Mouse (Mus musculus): ENCODE measurements around the gene Dph5. TPM values are rescaled to one million over a fixed set of nuclear protein-coding genes. Genes with fewer than 3 reads are reported as not detected.
"Not testable (repeated sequence)": the region's sequence is repeated elsewhere in the genome, so short reads cannot be mapped to it uniquely, and the experiment has no call there.

The Dph5 gene
- total RNA-seq, 2 experiments from 2014 or later, result 6.1 to 6.4 TPM

DNA sequence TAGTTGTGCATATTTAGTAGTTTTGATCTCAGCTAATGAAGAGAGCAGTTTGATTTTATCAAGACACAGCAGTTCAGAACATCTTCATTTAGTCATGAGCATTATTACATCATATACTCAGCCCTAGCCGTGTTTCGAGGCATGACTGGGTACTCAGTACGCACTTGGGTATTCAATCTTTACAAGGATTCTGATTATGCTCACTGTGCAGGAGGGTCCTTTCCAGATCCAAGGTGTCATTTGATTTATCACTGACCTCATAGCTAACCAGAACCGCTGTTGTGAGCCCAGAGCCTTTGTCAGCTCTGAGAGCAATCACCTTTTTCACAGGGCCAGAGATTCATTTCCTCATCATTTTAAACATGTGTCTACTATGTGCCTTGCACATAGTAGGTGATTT lies 17.9 kb downstream of the Dph5 start:
- no peak for DNase-seq
- intact Hi-C loops (cut with DNase I), result no loop called here

DNA sequence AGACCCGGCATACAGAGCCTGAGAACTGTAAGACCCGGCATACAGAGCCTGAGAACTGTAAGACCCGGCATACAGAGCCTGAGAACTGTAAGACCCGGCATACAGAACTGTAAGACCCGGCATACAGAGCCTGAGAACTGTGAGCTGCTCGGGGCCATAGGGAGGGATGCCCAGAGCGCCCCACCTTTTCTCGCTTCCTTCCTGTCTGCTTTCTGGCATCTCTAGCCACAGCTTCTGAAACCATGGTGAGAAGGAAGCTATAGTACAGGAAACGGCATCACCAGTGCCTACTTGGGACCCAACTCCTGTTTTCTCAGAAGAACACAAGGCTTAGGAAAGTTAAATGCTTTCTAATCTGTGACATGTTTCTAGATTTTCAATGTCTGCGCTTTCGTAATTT lies 19.8 kb downstream of the Dph5 start:
- H3K4me3 ChIP-seq; H3K27ac ChIP-seq; DNase-seq; intact Hi-C loops (cut with DNase I): not testable (repeated sequence)

More for the DNA sequence above, 17.9 kb downstream of the Dph5 start:
- no peak overlapping the region for H3K4me3 ChIP-seq
- H3K27ac ChIP-seq, result no peak overlapping the region
- TF ChIP-seq CTCF (IDR thresholded peaks at IDR 0.05), result no peak

DNA sequence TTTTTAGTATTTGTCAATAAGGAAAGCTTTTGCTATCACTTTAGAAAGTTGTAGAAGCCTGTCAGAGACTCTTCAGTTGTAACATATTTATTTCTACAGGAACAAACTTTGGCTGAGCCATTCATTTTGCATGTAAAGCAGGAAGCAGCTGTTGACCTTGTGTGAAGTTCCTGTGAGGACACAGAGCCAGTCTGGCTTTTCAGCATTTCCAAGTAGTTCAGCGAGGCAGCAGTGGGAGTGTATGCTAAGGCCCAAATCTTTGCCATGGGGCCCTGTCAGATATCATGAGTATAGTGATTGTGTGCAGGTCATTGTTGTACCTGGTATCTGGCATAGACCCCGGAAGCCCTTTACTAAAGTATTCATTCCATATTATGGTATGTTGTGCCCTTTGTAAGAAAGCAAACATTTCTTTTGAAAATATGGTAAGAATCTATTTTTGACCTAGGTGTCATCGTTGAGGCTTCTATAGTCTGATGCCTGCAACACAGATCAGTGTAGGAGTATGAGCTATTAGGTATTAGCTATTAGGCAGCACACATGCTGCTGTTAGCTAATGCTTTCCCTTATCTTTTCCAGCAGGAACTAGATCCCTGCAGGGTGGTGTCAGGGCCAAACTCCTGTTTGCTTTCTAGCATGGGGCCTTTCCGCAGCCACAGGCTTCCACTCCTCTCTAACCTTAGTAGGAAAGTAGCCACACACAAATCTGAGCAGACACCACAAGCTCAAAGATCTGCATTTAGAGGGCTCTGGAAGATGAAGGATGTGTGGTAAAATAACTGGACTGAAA lies 37.0 kb downstream of the Dph5 start:
- peak overlapping the region; percentile 48; the same call in 1 of the 2 replicates for H3K27ac ChIP-seq
- intact Hi-C loops (cut with DNase I), result no loop called here
- no peak for TF ChIP-seq CTCF (IDR thresholded peaks at IDR 0.05)

DNA sequence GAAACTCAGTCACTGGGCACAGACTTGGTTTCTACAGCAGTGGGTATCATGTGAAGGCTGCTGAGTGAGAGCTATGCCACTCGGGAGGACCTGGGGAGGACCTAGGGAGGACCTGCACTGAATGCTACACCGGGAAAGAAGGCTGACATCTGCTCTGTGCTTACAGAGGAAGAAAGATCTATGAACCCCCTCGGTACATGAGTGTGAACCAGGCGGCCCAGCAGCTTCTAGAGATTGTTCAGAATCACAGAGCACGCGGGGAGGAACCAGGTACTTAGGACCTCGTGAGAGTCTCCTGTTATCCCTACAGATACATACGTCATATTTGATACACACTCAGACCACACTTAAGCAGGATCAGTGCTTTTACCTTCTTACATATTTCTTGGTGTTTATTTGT lies 38.9 kb downstream of the Dph5 start:
- no peak for DNase-seq
- Histone ChIP-seq H3K4me3 (no peak overlapping the region), H3K27ac (no peak overlapping the region)
- no peak for TF ChIP-seq CTCF (IDR thresholded peaks at IDR 0.05)
- intact Hi-C loops (cut with DNase I), result no loop called here

More for the DNA sequence above, 37.0 kb downstream of the Dph5 start:
- H3K4me3 ChIP-seq, result no peak overlapping the region
- DNase-seq, result no peak

DNA sequence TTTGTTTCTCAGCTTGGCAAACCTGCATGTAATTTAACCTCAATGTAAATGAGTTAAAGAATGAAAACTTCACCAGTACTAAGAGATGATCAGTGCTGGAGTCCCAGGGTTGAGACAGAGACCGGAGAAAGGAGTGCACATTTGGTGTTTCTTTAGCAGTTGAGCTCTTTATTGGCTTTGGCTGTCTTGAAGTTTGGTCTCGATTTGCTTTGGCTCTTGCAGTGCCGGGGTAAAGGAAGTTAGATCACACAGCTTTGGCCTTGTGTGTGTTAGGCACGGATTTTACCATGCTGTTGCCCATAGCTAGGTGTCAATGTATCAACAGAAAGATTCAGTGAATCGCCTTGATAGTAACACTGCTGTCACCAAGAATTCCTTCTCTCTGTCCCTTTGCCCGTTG lies 44.1 kb downstream of the Dph5 start:
- no peak overlapping the region for H3K27ac ChIP-seq
- DNase-seq, result no peak
- H3K4me3 ChIP-seq, result no peak overlapping the region
- intact Hi-C loops (cut with DNase I), result no loop called here
- TF ChIP-seq CTCF (IDR thresholded peaks at IDR 0.05), result no peak

DNA sequence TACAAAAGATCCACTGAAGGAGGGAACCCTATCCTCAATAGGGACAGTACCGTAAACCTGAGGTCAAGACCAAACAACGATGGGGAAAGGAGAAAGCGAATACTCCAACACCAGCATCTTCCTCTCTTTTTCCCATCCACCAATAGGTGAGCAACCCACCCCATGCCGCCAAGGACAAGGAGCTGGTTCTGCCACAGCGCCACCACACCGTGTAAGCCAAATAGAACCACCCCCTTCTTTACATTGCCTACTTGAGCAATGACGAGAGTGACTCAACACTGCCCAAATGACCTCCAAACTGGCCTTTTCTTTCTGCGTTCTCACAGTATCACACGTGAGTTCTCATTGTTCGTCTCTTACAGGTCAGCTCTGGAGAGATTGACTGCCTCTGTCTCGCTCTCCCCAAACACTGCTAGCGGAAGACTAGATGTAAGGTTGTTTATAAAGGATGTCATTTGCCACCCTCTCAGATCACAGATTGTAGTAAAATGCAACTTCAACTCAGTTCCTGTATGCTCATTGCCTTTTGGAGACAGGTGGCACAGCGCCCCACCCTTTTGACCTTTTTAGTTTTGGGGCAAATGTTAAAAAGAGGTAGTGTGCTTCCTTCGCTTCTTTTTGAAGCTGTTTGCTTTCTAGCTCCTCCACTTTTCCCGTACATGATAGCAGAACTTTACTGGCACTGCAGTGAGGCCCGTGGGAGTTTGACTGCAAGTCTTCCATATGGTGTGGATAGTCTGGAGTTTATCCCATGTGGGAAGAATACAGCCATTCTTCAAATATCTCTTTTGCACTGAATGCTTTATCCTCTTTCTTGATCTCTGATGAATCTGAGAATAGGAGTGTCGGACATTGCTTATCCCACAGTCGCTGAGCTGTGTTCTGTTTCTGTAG lies 45.9 kb downstream of the Dph5 start:
- Histone ChIP-seq H3K4me3 (no peak overlapping the region), H3K27ac (no peak overlapping the region)
- no peak for TF ChIP-seq CTCF (IDR thresholded peaks at IDR 0.05)
- DNase-seq, result no peak
- intact Hi-C loops (cut with DNase I), result no loop called here

DNA sequence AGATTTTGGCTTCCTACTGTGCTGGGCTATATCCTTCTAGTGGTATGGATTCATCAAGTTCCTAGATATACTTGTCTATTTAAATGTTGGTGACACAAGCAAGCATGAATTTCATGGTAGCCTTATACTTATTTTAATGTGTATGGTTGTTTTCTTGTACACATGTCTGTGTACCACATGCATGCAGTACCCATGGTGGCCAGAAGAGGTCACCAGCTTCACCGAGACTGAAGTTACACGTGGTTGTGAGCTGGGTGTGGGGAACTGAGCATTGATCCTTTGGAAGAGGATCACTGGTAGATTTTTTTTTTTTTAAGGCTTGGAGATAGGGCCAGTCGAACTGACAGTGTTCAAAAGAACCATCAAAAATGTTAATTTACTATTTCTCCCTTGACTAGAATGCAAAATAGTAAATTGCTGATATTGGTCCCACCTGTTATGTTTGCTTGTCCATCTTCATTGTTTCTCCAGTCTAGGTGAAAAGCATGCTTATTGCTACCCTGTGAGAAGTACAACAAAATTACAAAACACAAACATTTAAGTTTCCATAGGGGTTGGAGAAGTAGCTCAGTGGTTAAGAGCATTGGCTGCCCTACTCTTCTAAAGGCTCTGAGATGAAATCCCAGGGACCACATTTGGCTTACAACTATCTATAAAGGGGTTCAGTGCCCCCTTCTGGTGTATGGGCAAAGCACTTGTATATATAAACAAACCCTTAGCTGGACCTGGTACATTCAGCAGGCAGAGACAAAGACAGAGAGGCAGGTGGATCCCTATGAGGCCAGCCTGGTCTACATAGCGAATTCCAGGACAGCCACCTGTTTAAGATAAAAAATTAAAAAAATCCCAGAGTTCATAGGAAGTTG lies 49.3 kb downstream of the Dph5 start:
- H3K27ac ChIP-seq, result no peak overlapping the region
- peak; percentile 67 for DNase-seq
- peak; percentile 84 for TF ChIP-seq CTCF (IDR thresholded peaks at IDR 0.05)
- H3K4me3 ChIP-seq, result no peak overlapping the region
- intact Hi-C loops (cut with DNase I), result loop anchor here (2.0 kb wide), 1 partner anchor 40 kb away; no protein-coding TSS in a partner anchor

DNA sequence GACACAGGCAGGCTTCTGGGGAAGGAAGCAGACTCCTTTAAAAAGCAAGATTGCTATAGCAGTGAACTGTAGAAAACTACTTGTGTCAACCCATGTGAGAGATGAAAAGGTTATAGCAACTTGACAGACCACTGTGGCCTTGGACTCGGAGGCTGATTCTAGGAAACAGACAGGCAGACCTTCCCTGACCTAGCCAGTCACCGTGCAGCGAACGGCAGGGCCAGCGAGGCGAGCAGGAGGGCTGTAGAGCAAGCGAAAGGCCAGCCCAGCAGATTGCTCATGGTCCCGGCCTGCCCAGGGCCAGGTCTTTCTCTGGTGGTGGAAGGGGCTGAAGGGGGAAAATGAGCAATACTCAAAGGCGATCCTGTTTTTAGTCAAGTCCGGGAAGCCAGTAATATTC lies 50.2 kb downstream of the Dph5 start:
- intact Hi-C loops (cut with DNase I), result loop anchor here (2.0 kb wide), 1 partner anchor 39 kb away; no protein-coding TSS in a partner anchor
- Histone ChIP-seq H3K4me3 (no peak overlapping the region), H3K27ac (no peak overlapping the region)
- TF ChIP-seq CTCF (IDR thresholded peaks at IDR 0.05), result no peak
- DNase-seq, result no peak

DNA sequence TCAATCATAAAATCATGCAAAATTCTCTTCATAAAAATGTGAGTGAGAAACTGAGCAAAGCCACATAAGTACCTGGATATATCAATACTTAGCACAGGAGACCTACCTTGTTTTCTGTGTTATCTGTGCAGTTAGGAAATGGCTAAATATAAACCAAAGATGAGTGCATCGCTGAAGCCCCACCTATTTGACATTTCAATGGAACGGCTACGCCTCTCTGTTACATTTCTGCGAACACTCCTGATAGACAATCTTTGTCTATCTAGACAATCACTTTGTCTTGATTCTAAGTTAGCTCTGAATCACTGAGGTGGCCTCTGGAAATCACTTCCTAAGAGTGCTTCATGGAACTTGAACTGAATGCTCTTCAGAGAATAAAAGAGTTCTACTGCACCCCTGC lies 52.9 kb downstream of the Dph5 start:
- Histone ChIP-seq H3K27ac (no peak overlapping the region), H3K4me3 (no peak overlapping the region)
- intact Hi-C loops (cut with DNase I), result no loop called here
- no peak for DNase-seq
- TF ChIP-seq CTCF (IDR thresholded peaks at IDR 0.05), result no peak

DNA sequence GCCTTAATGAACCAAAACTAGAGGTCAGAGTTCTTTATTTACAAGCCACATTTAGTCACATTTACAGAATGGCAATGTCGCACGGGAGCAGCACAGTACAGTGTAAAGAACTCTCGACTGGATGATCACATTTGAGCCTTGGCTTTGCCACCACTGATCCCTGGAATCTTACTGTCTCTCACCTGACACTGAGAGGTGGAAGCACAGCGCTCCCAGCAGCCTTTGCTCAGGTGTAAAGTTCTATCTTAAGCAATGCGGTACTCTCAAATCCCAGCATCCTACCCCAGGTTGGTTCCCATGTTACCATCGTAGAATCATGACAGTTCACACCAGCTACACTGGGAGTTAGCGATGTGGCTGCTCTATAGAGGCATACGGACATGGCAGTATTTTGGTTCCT lies 53.8 kb downstream of the Dph5 start:
- H3K4me3 ChIP-seq, result no peak overlapping the region
- intact Hi-C loops (cut with DNase I), result no loop called here

DNA sequence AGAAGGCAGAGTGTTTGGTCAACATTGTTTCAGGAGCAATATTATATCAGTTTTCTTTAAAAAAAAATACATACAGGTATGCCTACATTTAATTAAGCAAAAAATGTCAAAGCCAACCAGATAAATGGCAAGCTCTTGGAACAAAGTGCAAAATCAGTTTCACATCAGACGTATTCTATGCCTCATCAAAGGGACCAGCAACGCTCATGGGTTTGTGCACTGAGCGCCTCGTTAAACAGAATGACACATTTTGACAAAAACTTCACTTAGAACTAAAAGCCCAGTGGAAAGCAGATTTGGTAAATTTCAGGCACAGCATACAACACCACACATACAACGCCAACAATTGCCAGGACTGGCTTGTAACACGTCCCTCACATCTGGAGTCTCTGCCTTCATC lies 56.7 kb downstream of the Dph5 start:
- Histone ChIP-seq H3K27ac (no peak overlapping the region), H3K4me3 (no peak overlapping the region)
- no peak for DNase-seq
- intact Hi-C loops (cut with DNase I), result no loop called here
- TF ChIP-seq CTCF (IDR thresholded peaks at IDR 0.05), result no peak

More for the DNA sequence above, 53.8 kb downstream of the Dph5 start:
- no peak overlapping the region for H3K27ac ChIP-seq
- TF ChIP-seq CTCF (IDR thresholded peaks at IDR 0.05), result no peak
- DNase-seq, result no peak

DNA sequence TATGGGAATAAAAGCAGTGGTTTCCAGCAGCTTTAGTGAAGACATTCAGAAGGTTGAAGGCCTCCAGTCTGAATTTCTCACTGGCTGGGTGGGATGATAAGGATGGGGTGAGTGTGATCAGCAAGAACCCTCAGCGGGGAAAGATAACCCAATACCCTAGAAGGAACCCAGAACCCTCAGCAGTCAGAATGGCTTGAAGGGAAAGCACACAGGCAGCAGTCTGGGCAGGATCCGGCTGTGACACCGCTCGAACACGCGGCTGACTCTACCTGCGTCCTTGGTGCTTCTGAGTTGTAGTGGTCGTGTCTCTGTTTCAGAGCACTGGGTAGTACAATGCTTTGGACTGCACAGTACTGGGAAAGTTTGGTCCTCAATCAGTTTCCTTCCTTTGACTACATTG lies 58.6 kb downstream of the Dph5 start:
- intact Hi-C loops (cut with DNase I), result no loop called here
- DNase-seq, result no peak
- Histone ChIP-seq H3K4me3 (no peak overlapping the region), H3K27ac (no peak overlapping the region)
- no peak for TF ChIP-seq CTCF (IDR thresholded peaks at IDR 0.05)

Data from gastrocnemius, adult 2 months (tissue).